Mouse (Mus musculus): Measurements from ENCODE around the gene Cabp1. TPM values are rescaled to one million over a fixed set of nuclear protein-coding genes. Genes with fewer than 3 reads are reported as not detected.

The Cabp1 gene
- polyA plus RNA-seq, 1 experiment, result 444 TPM

- H3K4me1 ChIP-seq (ENCODE audit: control insufficient read depth, insufficient read depth, low read length), result no peaks in the 10 kb centered on the region
- TF ChIP-seq CTCF (IDR thresholded peaks at IDR 0.05; ENCODE audit: extremely low read depth, insufficient read depth, low read length), result no peak
- TF ChIP-seq POLR2A (IDR thresholded peaks at IDR 0.05; ENCODE audit: extremely low read depth, insufficient read depth, low read length), result no peak
- no peak overlapping the region for H3K4me3 ChIP-seq (ENCODE audit: insufficient read depth, low read length)
- 0 out of 2 replicates have a peak overlapping the region, but pooled peaks have one; percentile 19 for H3K27ac ChIP-seq (ENCODE audit: insufficient read depth, low read length)
These were observed 67.4 kb downstream of the Cabp1 start for GRCm38 (mm10) chr5:115126578-115127312.

- no peak overlapping the region for H3K27ac ChIP-seq (ENCODE audit: insufficient read depth, low read length)
- H3K4me3 ChIP-seq (ENCODE audit: insufficient read depth, low read length), result no peak overlapping the region
- no peaks in the 10 kb centered on the region for H3K4me1 ChIP-seq (ENCODE audit: control insufficient read depth, insufficient read depth, low read length)
- TF ChIP-seq CTCF (IDR thresholded peaks at IDR 0.05; ENCODE audit: extremely low read depth, insufficient read depth, low read length) (peak; percentile 92), POLR2A (IDR thresholded peaks at IDR 0.05; ENCODE audit: extremely low read depth, insufficient read depth, low read length) (no peak)
These were observed 68.8 kb downstream of the Cabp1 start for GRCm38 (mm10) chr5:115125211-115125871.

GRCm38 (mm10) chr5:115124690-115125089 is 69.5 kb downstream of the Cabp1 start:
- TF ChIP-seq POLR2A (IDR thresholded peaks at IDR 0.05; ENCODE audit: extremely low read depth, insufficient read depth, low read length) (no peak), CTCF (IDR thresholded peaks at IDR 0.05; ENCODE audit: extremely low read depth, insufficient read depth, low read length) (no peak)
- H3K27ac ChIP-seq (ENCODE audit: insufficient read depth, low read length), result no peak overlapping the region

GRCm38 (mm10) chr5:115120978-115121377 is 73.2 kb downstream of the Cabp1 start:
- Histone ChIP-seq H3K4me1 (ENCODE audit: control insufficient read depth, insufficient read depth, low read length) (no peaks in the 10 kb centered on the region), H3K27ac (ENCODE audit: insufficient read depth, low read length) (no peak overlapping the region), H3K4me3 (ENCODE audit: insufficient read depth, low read length) (no peak overlapping the region)
- no peak for TF ChIP-seq POLR2A (IDR thresholded peaks at IDR 0.05; ENCODE audit: extremely low read depth, insufficient read depth, low read length)
- no peak for TF ChIP-seq CTCF (IDR thresholded peaks at IDR 0.05; ENCODE audit: extremely low read depth, insufficient read depth, low read length)

More at GRCm38 (mm10) chr5:115124690-115125089, 69.5 kb downstream of the Cabp1 start:
- Histone ChIP-seq H3K4me1 (ENCODE audit: control insufficient read depth, insufficient read depth, low read length) (no peaks in the 10 kb centered on the region), H3K4me3 (ENCODE audit: insufficient read depth, low read length) (no peak overlapping the region)

- no peaks in the 10 kb centered on the region for H3K4me1 ChIP-seq (ENCODE audit: control insufficient read depth, insufficient read depth, low read length)
- peak within 1 kb of the TSS; percentile 34 for H3K4me3 ChIP-seq (ENCODE audit: insufficient read depth, low read length)
- no peak within 1 kb of the TSS for H3K27ac ChIP-seq (ENCODE audit: insufficient read depth, low read length)
- no peak for TF ChIP-seq CTCF (IDR thresholded peaks at IDR 0.05; ENCODE audit: extremely low read depth, insufficient read depth, low read length)
- no peak for TF ChIP-seq POLR2A (IDR thresholded peaks at IDR 0.05; ENCODE audit: extremely low read depth, insufficient read depth, low read length)
These were observed 75.1 kb downstream of the Cabp1 start, which contains the start of gene Acads for GRCm38 (mm10) chr5:115118961-115119570. Acads (minus strand) TSS chr5:115119346.

Other genes starting within 250 kb of the Cabp1 start
- gene Hnf1a, start 223.3 kb downstream of the Cabp1 start, polyA plus RNA-seq (2012; rRNA removed), result not detected in 2 replicates
- 66.4 and 68.5 TPM in 2 replicates for gene Sppl3, start 183.2 kb downstream of the Cabp1 start, polyA plus RNA-seq (2012; rRNA removed)
- not detected in 2 replicates for gene Gm10401, start 96.1 kb downstream of the Cabp1 start, polyA plus RNA-seq (2012; rRNA removed)
- gene Acads, start 75.0 kb downstream of the Cabp1 start, polyA plus RNA-seq (2012; rRNA removed), result 12.7 and 12.8 TPM in 2 replicates
- 24.8 and 26.2 TPM in 2 replicates for gene Unc119b, start 59.4 kb downstream of the Cabp1 start, polyA plus RNA-seq (2012; rRNA removed)
- 74.6 and 78.6 TPM in 2 replicates for gene Mlec, start 36.2 kb downstream of the Cabp1 start, polyA plus RNA-seq (2012; rRNA removed)
- gene Pop5, start 41.5 kb upstream of the Cabp1 start, polyA plus RNA-seq (2012; rRNA removed), result 193 and 195 TPM in 2 replicates
- 177 and 181 TPM in 2 replicates for gene Rnf10, start 78.5 kb upstream of the Cabp1 start, polyA plus RNA-seq (2012; rRNA removed)
- gene Coq5, start 85.3 kb upstream of the Cabp1 start, polyA plus RNA-seq (2012; rRNA removed), result 31.3 and 31.8 TPM in 2 replicates
- 753 and 867 TPM in 2 replicates for gene Dynll1, start 106.6 kb upstream of the Cabp1 start, polyA plus RNA-seq (2012; rRNA removed)
- gene Srsf9, start 132.8 kb upstream of the Cabp1 start, polyA plus RNA-seq (2012; rRNA removed), result 53.5 and 61.0 TPM in 2 replicates
- gene Gatc, start 146.8 kb upstream of the Cabp1 start, polyA plus RNA-seq (2012; rRNA removed), result 28.8 and 31.1 TPM in 2 replicates
- gene Triap1, start 146.8 kb upstream of the Cabp1 start, polyA plus RNA-seq (2012; rRNA removed), result 26.3 and 27.8 TPM in 2 replicates
- 2,613 and 2,894 TPM in 2 replicates for gene Cox6a1, start 154.6 kb upstream of the Cabp1 start, polyA plus RNA-seq (2012; rRNA removed)
- 43.8 and 44.3 TPM in 2 replicates for gene Msi1, start 235.2 kb upstream of the Cabp1 start, polyA plus RNA-seq (2012; rRNA removed)